Mouse (Mus musculus): Measurements from ENCODE around the gene Krt86. TPM values are rescaled to one million over a fixed set of nuclear protein-coding genes. Genes with fewer than 3 reads are reported as not detected.
"Not testable (repeated sequence)": the region's sequence is repeated elsewhere in the genome, so short reads cannot be mapped to it uniquely, and the experiment has no call there.

Gene Krt86
- total RNA-seq, 2 experiments from 2014 or later, result not detected

DNA sequence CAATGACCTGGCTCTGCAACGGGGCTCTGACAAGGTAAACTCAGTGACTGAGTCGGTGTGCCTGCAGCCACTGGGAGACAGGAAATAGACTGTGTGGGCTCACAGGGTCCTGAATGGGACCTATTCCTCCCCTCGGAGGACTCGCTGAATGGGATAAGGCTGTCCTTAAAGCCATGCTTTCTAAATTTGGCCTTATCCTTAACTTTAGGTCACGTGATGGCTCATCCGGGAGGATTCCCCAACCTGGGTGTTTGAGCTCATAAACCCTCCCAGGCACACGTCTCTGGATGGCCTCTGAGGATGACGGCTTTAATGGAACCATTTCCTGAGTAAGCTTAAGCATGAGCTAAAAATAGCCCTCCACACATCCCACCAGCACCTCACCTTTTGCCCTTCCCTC is 19.4 kb downstream of the Krt86 start:
- DNase-seq (ENCODE audit: low spot score in 2 of 2), result no peak

DNA sequence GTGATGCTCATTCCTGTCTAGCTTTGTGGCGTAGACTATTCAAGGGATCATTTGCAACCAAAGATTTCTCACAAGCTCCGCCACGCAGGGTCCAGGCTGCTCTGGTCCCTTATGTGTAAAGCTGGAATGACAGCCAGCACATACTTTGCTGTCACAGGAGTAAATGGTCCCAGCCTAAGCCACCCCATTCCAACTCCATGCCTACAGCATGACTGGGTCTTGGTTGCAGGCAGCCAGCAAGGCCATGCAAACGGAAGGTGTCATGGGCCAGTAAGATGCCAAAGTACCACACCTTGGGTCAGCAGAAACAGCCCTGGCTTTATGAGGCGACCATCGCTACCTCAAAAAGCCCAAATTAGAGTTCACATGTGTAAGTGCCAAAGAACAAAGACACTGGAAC is 20.4 kb downstream of the Krt86 start:
- no peak for DNase-seq (ENCODE audit: low spot score in 2 of 2)

DNA sequence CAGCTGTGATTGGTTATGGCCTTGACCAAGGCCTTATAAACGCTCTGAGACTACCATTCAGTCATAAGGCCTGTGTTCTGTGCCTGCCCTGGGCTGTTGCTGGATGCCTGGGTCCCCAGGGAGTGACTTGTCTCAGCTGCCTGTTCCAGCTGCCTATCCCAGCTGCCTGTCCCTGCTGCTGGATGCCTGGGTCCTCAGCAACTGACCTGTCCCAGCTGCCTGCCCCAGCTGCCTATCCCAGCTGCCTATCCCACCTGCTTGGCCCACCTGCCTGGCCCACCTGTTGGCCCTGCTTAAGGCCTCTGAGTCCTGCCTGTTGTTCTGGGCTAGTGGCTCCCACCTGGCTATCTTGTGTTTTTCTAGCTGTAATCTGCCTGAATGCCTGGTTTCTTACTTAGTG is 20.9 kb downstream of the Krt86 start:
- no peak for DNase-seq (ENCODE audit: low spot score in 2 of 2)

DNA sequence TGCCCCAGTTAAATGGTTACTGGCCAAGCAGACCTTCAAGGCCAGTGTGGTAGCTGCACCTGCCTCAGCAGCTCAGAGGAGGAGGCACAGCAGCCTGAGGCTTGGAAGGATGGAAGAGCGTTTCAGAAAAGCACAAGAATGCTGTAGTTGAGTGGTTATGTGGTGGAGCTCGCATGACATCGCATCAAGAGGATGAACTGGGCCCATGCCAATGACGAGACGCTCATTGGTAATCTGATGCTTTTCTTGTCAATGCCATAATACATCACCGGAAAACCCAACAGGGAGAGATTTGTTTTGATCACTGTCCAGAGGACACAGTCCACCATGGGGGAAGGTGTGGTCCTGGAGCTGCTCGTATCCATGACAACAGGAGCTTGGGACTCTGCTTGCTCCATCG is 22.0 kb downstream of the Krt86 start:
- DNase-seq (ENCODE audit: low spot score in 2 of 2), result no peak

DNA sequence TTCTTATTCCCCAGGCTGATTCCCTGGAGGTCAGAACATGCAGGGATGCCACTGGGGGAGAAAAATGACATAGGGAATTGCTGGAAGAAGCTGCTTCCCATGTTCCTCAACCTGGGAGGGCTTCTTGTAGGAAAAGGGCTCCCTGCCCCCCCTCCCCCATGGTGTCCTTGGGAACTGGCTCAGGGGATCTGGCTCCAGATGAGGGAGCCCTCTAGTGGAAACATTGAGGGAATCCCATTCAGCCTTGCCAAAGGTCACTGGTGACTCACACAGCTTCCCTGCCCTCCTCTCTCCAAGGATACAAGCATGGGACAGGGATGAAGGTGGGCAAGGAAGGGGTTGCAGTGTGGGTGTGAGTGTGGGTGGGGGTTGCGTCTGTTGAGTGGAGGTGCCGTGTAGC is 23.9 kb downstream of the Krt86 start:
- DNase-seq (ENCODE audit: low spot score in 2 of 2), result peak in 1 of 2 experiments; percentile 10

DNA sequence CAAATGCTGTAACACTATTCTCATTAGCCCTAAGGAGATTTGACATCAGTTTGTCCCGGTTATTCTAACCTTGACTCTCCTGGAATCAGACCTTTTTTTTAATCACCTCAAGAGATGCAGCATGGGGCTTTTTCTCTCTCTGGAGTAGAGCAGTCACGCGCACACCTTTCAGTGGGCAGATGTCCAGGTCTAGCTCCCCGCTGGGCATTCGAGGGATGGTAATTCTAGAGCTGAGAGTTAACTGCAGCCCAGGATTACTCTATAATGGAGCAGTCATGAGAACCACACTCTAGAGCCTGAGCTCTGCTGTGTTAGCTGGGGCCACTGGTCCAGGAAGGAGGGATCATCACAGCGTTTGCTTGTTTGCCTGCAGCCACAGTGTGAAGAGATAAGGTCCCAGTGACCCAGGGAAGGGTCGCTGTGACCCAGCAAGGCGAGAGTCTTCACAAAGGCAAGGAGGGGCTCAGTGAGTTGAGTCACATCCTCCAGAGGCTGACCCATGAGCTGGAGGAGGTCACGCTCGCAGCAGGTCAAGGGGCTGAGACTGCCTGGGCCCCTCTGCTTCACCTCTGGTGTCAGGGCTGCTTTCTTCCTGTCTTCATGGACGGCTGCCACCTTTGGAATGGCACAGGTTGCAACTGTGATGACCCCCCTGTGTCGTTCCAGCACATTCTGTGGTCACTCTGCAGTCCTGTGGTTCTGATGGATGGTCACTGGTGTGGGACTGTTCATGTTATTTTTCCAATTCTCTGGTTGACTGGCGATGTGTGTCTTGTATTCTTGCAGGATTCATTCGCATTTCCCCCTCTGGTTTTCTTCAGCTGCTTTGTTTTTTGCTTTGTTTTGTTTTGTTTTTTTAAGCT is 33.8 kb downstream of the Krt86 start:
- DNase-seq (ENCODE audit: low spot score in 2 of 2), result no peak

DNA sequence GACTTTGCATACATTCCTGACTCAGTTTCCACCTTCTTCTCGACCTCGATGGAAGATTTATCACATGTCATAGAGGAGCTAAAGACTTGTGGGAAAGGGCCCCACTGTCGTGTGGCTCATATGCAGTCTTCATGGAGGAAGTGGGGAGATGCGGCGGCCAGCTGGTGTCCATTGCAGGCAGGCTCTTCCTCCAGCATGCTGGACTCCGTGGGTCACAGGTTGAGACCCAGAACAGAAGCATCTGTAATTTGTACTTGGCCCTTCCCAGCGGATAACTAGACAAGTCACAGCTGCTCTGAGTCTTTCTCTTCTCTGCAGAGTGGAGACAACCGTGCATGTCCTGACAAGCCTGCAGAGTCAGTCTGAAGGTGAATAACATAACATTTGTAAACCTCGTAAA is 35.0 kb downstream of the Krt86 start:
- DNase-seq (ENCODE audit: low spot score in 2 of 2), result no peak

DNA sequence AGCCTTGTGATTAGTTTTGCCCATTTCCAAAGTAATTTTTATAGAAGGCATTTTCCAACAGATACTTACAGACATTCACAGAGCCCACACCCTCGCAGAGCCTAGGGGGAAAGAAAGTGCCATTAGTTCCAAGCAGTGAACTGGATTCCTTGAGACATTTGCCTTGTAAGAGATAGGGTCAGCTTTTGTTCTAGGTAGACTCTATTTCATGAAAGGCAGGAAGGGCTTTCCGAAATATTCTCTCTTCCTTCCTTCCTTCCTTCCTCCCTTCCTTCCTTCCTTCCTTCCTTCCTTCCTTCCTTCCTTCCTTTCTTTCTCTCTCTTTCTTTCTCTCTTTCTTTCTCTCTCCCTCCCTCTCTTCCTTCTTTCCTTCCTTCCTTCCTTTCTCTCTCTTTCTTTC is 43.9 kb downstream of the Krt86 start, which contains the start of gene Gm49425:
Gene Gm49425 (minus strand): TSS at position 101 of the 400 bp plus-strand sequence.
- not testable (repeated sequence) for DNase-seq (ENCODE audit: low spot score in 2 of 2)

DNA sequence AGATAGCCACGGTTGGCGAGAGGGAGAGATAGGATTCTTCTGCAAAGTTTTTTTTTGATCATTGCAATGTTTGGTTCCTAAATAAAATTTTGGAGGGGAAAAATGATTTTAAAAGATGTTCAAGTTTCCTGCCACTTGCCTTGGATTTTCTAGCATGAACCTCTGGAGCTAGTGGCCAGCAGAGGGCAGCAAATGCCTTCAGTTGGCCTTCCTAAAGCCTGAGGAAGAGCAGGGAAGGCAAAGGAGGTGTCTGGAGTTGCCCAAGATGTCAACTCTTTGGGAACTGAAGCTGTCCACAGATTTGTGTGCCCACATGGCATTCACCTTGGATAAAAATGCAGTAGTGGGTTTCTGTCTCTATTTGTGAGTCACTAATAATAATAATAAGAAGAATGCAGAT is 46.5 kb downstream of the Krt86 start:
- DNase-seq (ENCODE audit: low spot score in 2 of 2), result peak; percentile 77 to 88

DNA sequence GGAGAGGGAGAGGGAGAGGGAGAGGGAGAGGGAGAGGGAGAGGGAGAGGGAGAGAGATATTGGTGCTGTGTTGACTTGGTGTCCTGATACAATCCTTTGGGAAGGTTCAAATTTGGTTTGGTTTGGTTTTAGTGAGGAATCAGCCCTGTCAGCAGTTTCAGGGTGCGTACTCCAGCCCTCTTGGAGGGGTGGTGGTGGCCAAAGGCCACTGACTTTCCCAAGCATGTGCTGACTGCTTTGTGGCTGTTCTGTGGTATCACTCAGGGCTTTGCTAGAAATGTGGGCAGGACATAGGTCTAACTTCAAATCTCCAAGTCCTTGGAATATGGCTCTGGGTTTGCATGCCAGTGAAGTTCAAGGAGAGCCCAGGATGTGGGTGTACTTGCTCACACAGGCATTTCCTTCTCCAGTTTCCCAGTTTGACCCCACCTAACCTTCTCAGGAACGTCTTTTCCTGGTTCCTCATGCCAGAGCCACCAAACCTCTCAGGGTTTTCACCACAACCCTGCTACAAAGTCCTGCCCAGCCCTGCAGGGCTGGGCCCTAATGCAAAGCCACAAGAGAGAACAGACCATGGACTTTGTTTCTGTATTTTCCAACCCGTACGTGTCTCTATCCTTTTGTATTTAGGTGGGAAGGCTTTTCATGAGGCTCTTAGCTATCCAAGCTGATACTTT is 49.4 kb downstream of the Krt86 start:
- DNase-seq (ENCODE audit: low spot score in 2 of 2), result no peak

Other genes with a start within 250 kb of the Krt86 start
- 100 to 1,000 TPM in 1 of 2 experiments, 10 to 100 TPM in 1; 77.7 to 111 TPM for gene Grasp, start 249.3 kb upstream of the Krt86 start, total RNA-seq (2021)
- 100 to 1,000 TPM; 171 to 181 TPM for gene Nr4a1, start 219.2 kb upstream of the Krt86 start, total RNA-seq (2021)
- gene Atg101, start 189.2 kb upstream of the Krt86 start, total RNA-seq (2021), result 10 to 100 TPM; 45.5 to 53.6 TPM
- under 1 TPM; 0.40 to 0.42 TPM for gene 6030408B16Rik, start 180.3 kb upstream of the Krt86 start, total RNA-seq (2021)
- 1 to 10 TPM; 2.2 to 3.3 TPM for gene Krt80, start 103.3 kb upstream of the Krt86 start, total RNA-seq (2021)
- not detected for gene Krt7, start 62.4 kb upstream of the Krt86 start, total RNA-seq (2021)
- gene Krt87, start 34.7 kb upstream of the Krt86 start, total RNA-seq (2021), result under 1 TPM in 1 of 2 experiments, not detected in 1; 0.21 TPM
- not detected for gene Krt88, start 25.7 kb upstream of the Krt86 start, total RNA-seq (2021)
- gene Krt81, start 9.7 kb upstream of the Krt86 start, total RNA-seq (2021), result not detected
- not detected for gene Krt83, start 18.0 kb downstream of the Krt86 start, total RNA-seq (2021)
- not detected for gene Gm49425, start 43.8 kb downstream of the Krt86 start, total RNA-seq (2021)
- not detected for gene Krt84, start 59.3 kb downstream of the Krt86 start, total RNA-seq (2021)
- gene Krt82, start 77.2 kb downstream of the Krt86 start, total RNA-seq (2021), result not detected
- gene Krt90, start 89.5 kb downstream of the Krt86 start, total RNA-seq (2021), result not detected
- not detected for gene Krt75, start 100.4 kb downstream of the Krt86 start, total RNA-seq (2021)
- not detected for gene Gm5414, start 154.7 kb downstream of the Krt86 start, total RNA-seq (2021)
- not detected for gene Gm5478, start 173.9 kb downstream of the Krt86 start, total RNA-seq (2021)
- not detected for gene Krt6b, start 206.8 kb downstream of the Krt86 start, total RNA-seq (2021)
- not detected for gene Krt6a, start 220.8 kb downstream of the Krt86 start, total RNA-seq (2021)
- not detected for gene Krt5, start 239.4 kb downstream of the Krt86 start, total RNA-seq (2021)

All from left cerebral cortex, adult 18-20 months (tissue).